ENCODE assay signal across 8 mouse cellular contexts in genomic region chr11:94471740-94472584, GRCm38 (mm10). TPM values are rescaled to one million over a fixed set of nuclear protein-coding genes. Genes with fewer than 3 reads are reported as not detected.
A peak's percentile ranks its signal among the peaks of the same experiment; 100 is the strongest.
DNase-seq lines count a peak whose midpoint lies in the region; ATAC-seq lines count a peak whose summit lies in the region.

No protein-coding gene starts in this region.

- no peaks in the 10 kb centered on the region for H3K36me3 ChIP-seq in kidney, embryonic 15.5 days
- H3K36me3 ChIP-seq in embryonic facial prominence, embryonic 10.5 days (replicated peaks) = peaks cover 4% of the 10 kb centered on the region; the same call in 1 of the 2 replicates
- H3K36me3 ChIP-seq in hindbrain, embryonic 11.5 days (ENCODE audit: control insufficient read depth, insufficient read depth, low read length) = no peaks in the 10 kb centered on the region
- no peaks in the 10 kb centered on the region for H3K36me3 ChIP-seq in midbrain, embryonic 15.5 days (replicated peaks)

- DNase-seq in kidney, adult 18-20 months = no peak
- peak; percentile 52 for DNase-seq in embryonic facial prominence, embryonic 10.5 days (ENCODE audit: low spot score)
- DNase-seq in hindbrain, embryonic 11.5 days (ENCODE audit: low spot score) = peak; percentile 43
- DNase-seq in adrenal gland, adult (ENCODE audit: inconsistent age in 2 of 2, low spot score in 1 of 2) = no peak
- DNase-seq in thymus, postnatal 14 days = no peak
- DNase-seq in gastrocnemius, adult 8-10 months (ENCODE audit: low spot score in 2 of 2) = no peak

- H3K9me3 ChIP-seq in kidney, embryonic 15.5 days (replicated peaks) = no peaks in the 10 kb centered on the region
- no peaks in the 10 kb centered on the region for H3K9me3 ChIP-seq in embryonic facial prominence, embryonic 10.5 days
- H3K9me3 ChIP-seq in hindbrain, embryonic 11.5 days (ENCODE audit: control insufficient read depth, low read length) = no peaks in the 10 kb centered on the region
- no peaks in the 10 kb centered on the region for H3K9me3 ChIP-seq in midbrain, embryonic 15.5 days

- peak overlapping the region; percentile 57 for H3K4me3 ChIP-seq in kidney, embryonic 15.5 days (replicated peaks)
- H3K4me3 ChIP-seq in embryonic facial prominence, embryonic 10.5 days = peak overlapping the region; percentile 82
- H3K4me3 ChIP-seq in hindbrain, embryonic 11.5 days (ENCODE audit: low read depth, low read length) = peak overlapping the region; percentile 83
- peak overlapping the region; percentile 71 for H3K4me3 ChIP-seq in midbrain, embryonic 15.5 days

- H3K4me1 ChIP-seq in kidney, embryonic 15.5 days = peaks cover 87% of the 10 kb centered on the region
- H3K4me1 ChIP-seq in embryonic facial prominence, embryonic 10.5 days = peaks cover 90% of the 10 kb centered on the region
- H3K4me1 ChIP-seq in hindbrain, embryonic 11.5 days (replicated peaks; ENCODE audit: control insufficient read depth, insufficient read depth, low read length) = peaks cover 22% of the 10 kb centered on the region
- peaks cover 78% of the 10 kb centered on the region for H3K4me1 ChIP-seq in midbrain, embryonic 15.5 days

- peak overlapping the region; percentile 45; the same call in 1 of the 2 replicates for H3K27ac ChIP-seq in kidney, embryonic 15.5 days
- H3K27ac ChIP-seq in embryonic facial prominence, embryonic 10.5 days (replicated peaks) = peak overlapping the region; percentile 91
- peak overlapping the region; percentile 78; the same call in 1 of the 2 replicates for H3K27ac ChIP-seq in hindbrain, embryonic 11.5 days (ENCODE audit: low read depth, low read length)
- H3K27ac ChIP-seq in midbrain, embryonic 15.5 days = peak overlapping the region; percentile 95

- peaks cover 40% of the 10 kb centered on the region for H3K27me3 ChIP-seq in kidney, embryonic 15.5 days
- H3K27me3 ChIP-seq in embryonic facial prominence, embryonic 10.5 days (replicated peaks; ENCODE audit: low read depth, poor library complexity, severe bottlenecking) = peaks cover 71% of the 10 kb centered on the region
- H3K27me3 ChIP-seq in hindbrain, embryonic 11.5 days (ENCODE audit: control insufficient read depth, insufficient read depth, low read length) = peaks cover 24% of the 10 kb centered on the region
- H3K27me3 ChIP-seq in midbrain, embryonic 15.5 days (replicated peaks) = 0 out of 2 replicates have a peak, but pooled peaks cover 10% of the 10 kb centered on the region

- ATAC-seq in kidney, embryonic 15.5 days (replicated peaks; ENCODE audit: low FRiP score) = no peak
- no peak for ATAC-seq in hindbrain, embryonic 11.5 days (ENCODE audit: low FRiP score)
- ATAC-seq in midbrain, embryonic 15.5 days (replicated peaks) = no peak

- H3K9ac ChIP-seq in kidney, embryonic 15.5 days = peak overlapping the region; percentile 64
- H3K9ac ChIP-seq in hindbrain, embryonic 11.5 days (ENCODE audit: low read depth, low read length) = peak overlapping the region; percentile 89
- peak overlapping the region; percentile 85 for H3K9ac ChIP-seq in midbrain, embryonic 15.5 days

- peak overlapping the region; percentile 98 for H3K4me2 ChIP-seq in kidney, embryonic 15.5 days
- peak overlapping the region; percentile 100 for H3K4me2 ChIP-seq in hindbrain, embryonic 11.5 days (replicated peaks; ENCODE audit: low read depth, low read length)
- H3K4me2 ChIP-seq in midbrain, embryonic 15.5 days = peak overlapping the region; percentile 85

- 4% methylated on average over 17 of the region's 17 CpGs for WGBS in kidney, embryonic 15.5 days
- 1% methylated on average over 17 of the region's 17 CpGs for WGBS in embryonic facial prominence, embryonic 10.5 days
- 3% methylated on average over 16 of the region's 17 CpGs for WGBS in hindbrain, embryonic 11.5 days
- 4% methylated on average over 17 of the region's 17 CpGs for WGBS in midbrain, embryonic 15.5 days

RNA-seq across cellular contexts. Expression of gene Cacna1g, which starts 2.0 kb away (rescaled TPM):
- 8.5 and 9.9 TPM in 2 replicates for polyA plus RNA-seq in kidney, embryonic 15.5 days (2015; fragmentation: Nextera tagmentation; extraction: Ambion mirVana)
- 6.5 and 13.5 TPM in 2 replicates for polyA plus RNA-seq in embryonic facial prominence, embryonic 10.5 days (2016; fragmentation: Nextera tagmentation; extraction: Ambion mirVana)
- 10.9 and 19.3 TPM in 2 replicates for polyA plus RNA-seq in hindbrain, embryonic 11.5 days (2014; fragmentation: Nextera tagmentation; extraction: Ambion mirVana)
- 17.7 and 20.7 TPM in 2 replicates for polyA plus RNA-seq in midbrain, embryonic 15.5 days (2015; fragmentation: Nextera tagmentation; extraction: Ambion mirVana)
- 1 to 10 TPM in 2 of 4 experiments, under 1 TPM in 2; 0.63 to 1.3 (median 0.86) TPM for total RNA-seq in gastrocnemius, adult 8-10 months (2022)

RNA-seq across cellular contexts. Expression of gene Spata20, which starts 14.0 kb away (rescaled TPM):
- 0.05 and 0.19 TPM in 2 replicates for polyA plus RNA-seq in kidney, embryonic 15.5 days (2015; fragmentation: Nextera tagmentation; extraction: Ambion mirVana)
- not detected in 2 replicates for polyA plus RNA-seq in embryonic facial prominence, embryonic 10.5 days (2016; fragmentation: Nextera tagmentation; extraction: Ambion mirVana)
- not detected in 2 replicates for polyA plus RNA-seq in hindbrain, embryonic 11.5 days (2014; fragmentation: Nextera tagmentation; extraction: Ambion mirVana)
- 0.48 and 0.69 TPM in 2 replicates for polyA plus RNA-seq in midbrain, embryonic 15.5 days (2015; fragmentation: Nextera tagmentation; extraction: Ambion mirVana)
- not detected for total RNA-seq in gastrocnemius, adult 8-10 months (2022)

RNA-seq across cellular contexts. Expression of gene Epn3, which starts 27.8 kb away (rescaled TPM):
- polyA plus RNA-seq in kidney, embryonic 15.5 days (2015; fragmentation: Nextera tagmentation; extraction: Ambion mirVana) = 16.5 and 18.4 TPM in 2 replicates
- 4.5 and 4.7 TPM in 2 replicates for polyA plus RNA-seq in embryonic facial prominence, embryonic 10.5 days (2016; fragmentation: Nextera tagmentation; extraction: Ambion mirVana)
- polyA plus RNA-seq in hindbrain, embryonic 11.5 days (2014; fragmentation: Nextera tagmentation; extraction: Ambion mirVana) = 0.80 and 1.3 TPM in 2 replicates
- 0.72 and 1.2 TPM in 2 replicates for polyA plus RNA-seq in midbrain, embryonic 15.5 days (2015; fragmentation: Nextera tagmentation; extraction: Ambion mirVana)
- total RNA-seq in gastrocnemius, adult 8-10 months (2022) = under 1 TPM in 1 of 4 experiments, not detected in 3; 0.11 TPM

RNA-seq across cellular contexts. Expression of gene Mycbpap, which starts 49.6 kb away (rescaled TPM):
- 3.6 and 4.4 TPM in 2 replicates for polyA plus RNA-seq in kidney, embryonic 15.5 days (2015; fragmentation: Nextera tagmentation; extraction: Ambion mirVana)
- polyA plus RNA-seq in embryonic facial prominence, embryonic 10.5 days (2016; fragmentation: Nextera tagmentation; extraction: Ambion mirVana) = 2.7 and 3.6 TPM in 2 replicates
- polyA plus RNA-seq in hindbrain, embryonic 11.5 days (2014; fragmentation: Nextera tagmentation; extraction: Ambion mirVana) = 2.1 and 3.3 TPM in 2 replicates
- polyA plus RNA-seq in midbrain, embryonic 15.5 days (2015; fragmentation: Nextera tagmentation; extraction: Ambion mirVana) = 4.1 and 4.5 TPM in 2 replicates
- total RNA-seq in gastrocnemius, adult 8-10 months (2022) = not detected

Comparison
In these comparisons a context has a peak if more than half of its experiments do, and no peak if none do; other contexts are left out.
1. H3K27ac ChIP-seq: peak in every context shown above with its lines; median percentile 95 in midbrain, embryonic 15.5 days; 91 in embryonic facial prominence, embryonic 10.5 days; 78 in hindbrain, embryonic 11.5 days; 45 in kidney, embryonic 15.5 days.
2. DNase-seq: peak in embryonic facial prominence, embryonic 10.5 days (single experiment) and hindbrain, embryonic 11.5 days (single experiment); none in kidney, adult 18-20 months (single experiment), adrenal gland, adult (0 of 2), thymus, postnatal 14 days (single experiment) and gastrocnemius, adult 8-10 months (0 of 2).
3. Peak in every context shown above with its lines, with median percentiles within 50 percentile points of each other: H3K4me2 ChIP-seq, H3K4me3 ChIP-seq and H3K9ac ChIP-seq.